Mouse (Mus musculus): ENCODE results near the gene Mpdu1. TPM values are rescaled to one million over a fixed set of nuclear protein-coding genes. Genes with fewer than 3 reads are reported as not detected.
"Not testable (repeated sequence)": the region's sequence is repeated elsewhere in the genome, so short reads cannot be mapped to it uniquely, and the experiment has no call there.

The Mpdu1 gene
- polyA plus RNA-seq, 1 experiment, result 42.5 TPM

DNA sequence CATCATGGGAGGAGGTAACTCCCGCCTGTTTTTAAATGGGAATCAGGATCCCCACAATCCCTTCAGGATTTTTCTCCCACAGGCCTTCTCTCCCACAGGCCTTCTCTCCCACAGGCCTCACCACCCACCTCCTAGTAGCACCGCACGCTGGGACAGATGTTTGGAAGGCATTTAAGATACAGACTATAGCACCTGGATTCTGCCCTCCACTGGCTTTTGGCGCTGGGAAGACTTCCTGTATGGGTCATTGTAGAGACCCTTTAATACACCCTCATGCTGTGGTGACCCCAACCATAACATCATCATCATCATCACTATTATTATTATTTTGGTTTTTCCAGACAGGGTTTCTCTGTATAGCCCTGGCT, 45.0 kb upstream of the Mpdu1 start:
- Histone ChIP-seq H3K4me3 (ENCODE audit: control insufficient read depth, low read depth, low read length) (no peak overlapping the region), H3K36me3 (ENCODE audit: control insufficient read depth, insufficient read depth, low read length) (no peaks in the 10 kb centered on the region), H3K27ac (ENCODE audit: control insufficient read depth, insufficient read depth, low read depth, low read length) (no peak overlapping the region), H3K27me3 (ENCODE audit: control insufficient read depth, insufficient read depth, low read length) (no peaks in the 10 kb centered on the region), H3K4me1 (ENCODE audit: control insufficient read depth, insufficient read depth, low read length) (peaks cover 2% of the 10 kb centered on the region)
- no peak for TF ChIP-seq CTCF (IDR thresholded peaks at IDR 0.05; ENCODE audit: control insufficient read depth, insufficient read depth, insufficient replicate concordance, low read depth, low read length)

DNA sequence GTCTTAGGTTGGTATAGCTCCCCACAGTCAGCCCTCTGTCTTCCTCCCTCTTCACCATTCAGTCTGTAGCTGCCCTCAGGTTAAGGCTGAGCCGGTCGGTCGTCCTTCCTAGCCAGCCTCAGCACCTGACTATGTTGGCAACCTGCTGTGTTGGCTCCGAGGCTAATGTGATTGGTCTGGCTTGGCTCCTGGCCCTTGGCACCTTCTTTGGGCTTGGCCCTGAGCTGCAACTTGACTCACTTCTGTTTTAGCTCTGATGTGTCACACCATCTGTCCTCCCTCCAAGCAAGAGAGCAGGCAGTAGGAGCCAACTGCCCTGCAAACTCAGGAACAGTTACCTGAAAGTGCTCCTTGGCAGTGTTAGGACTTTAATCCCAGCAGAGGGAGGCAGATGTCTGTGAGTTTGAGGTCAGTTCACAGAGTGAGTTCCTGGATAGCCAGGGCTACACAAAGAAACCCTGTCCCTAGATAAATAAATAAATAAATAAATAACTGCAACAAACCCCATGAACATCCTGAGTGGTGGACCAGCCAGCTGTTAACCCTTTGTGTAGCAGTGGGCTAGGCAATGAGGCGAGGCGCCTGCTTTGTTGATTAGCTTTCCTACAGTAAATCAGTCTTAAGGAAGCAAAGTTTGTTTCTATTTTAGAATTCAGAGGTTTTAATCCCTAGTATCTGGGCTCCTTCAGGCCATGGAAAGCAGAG, 44.5 kb upstream of the Mpdu1 start:
- no peaks in the 10 kb centered on the region for H3K36me3 ChIP-seq (ENCODE audit: control insufficient read depth, insufficient read depth, low read length)
- H3K4me3 ChIP-seq (ENCODE audit: control insufficient read depth, low read depth, low read length), result no peak overlapping the region
- H3K27me3 ChIP-seq (ENCODE audit: control insufficient read depth, insufficient read depth, low read length), result no peaks in the 10 kb centered on the region
- H3K27ac ChIP-seq (ENCODE audit: control insufficient read depth, insufficient read depth, low read depth, low read length), result peak overlapping the region; percentile 0; the same call in 1 of the 2 replicates
- TF ChIP-seq POLR2A (IDR thresholded peaks at IDR 0.05; ENCODE audit: control insufficient read depth, low read depth, low read length) (no peak), CTCF (IDR thresholded peaks at IDR 0.05; ENCODE audit: control insufficient read depth, insufficient read depth, insufficient replicate concordance, low read depth, low read length) (no peak)
- peaks cover 2% of the 10 kb centered on the region for H3K4me1 ChIP-seq (ENCODE audit: control insufficient read depth, insufficient read depth, low read length)

DNA sequence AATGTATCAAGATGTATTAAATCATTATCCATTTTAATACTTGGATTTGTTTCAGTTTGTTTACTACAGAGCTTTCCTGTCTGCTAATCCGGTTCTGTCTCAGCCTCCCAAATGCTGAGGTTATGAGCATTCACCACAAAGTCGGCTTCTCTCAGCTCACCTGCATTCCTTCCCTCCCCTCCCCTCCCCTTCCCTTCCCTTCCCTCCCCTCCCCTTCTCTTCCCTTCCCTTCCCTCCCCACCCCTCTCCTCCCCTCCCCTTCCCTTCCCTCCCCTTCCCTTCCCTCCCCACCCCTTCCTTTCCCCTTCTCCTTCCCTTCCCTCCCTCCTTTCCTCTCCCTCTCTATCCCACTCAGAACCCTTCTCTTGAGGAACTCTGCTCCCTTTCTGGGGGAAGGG, 42.2 kb upstream of the Mpdu1 start:
- Histone ChIP-seq H3K27me3 (ENCODE audit: control insufficient read depth, insufficient read depth, low read length) (no peaks in the 10 kb centered on the region), H3K4me3 (ENCODE audit: control insufficient read depth, low read depth, low read length) (no peak overlapping the region), H3K27ac (ENCODE audit: control insufficient read depth, insufficient read depth, low read depth, low read length) (no peak overlapping the region), H3K4me1 (ENCODE audit: control insufficient read depth, insufficient read depth, low read length) (peaks cover 2% of the 10 kb centered on the region), H3K36me3 (ENCODE audit: control insufficient read depth, insufficient read depth, low read length) (no peaks in the 10 kb centered on the region)
- TF ChIP-seq POLR2A (IDR thresholded peaks at IDR 0.05; ENCODE audit: control insufficient read depth, low read depth, low read length) (no peak), CTCF (IDR thresholded peaks at IDR 0.05; ENCODE audit: control insufficient read depth, insufficient read depth, insufficient replicate concordance, low read depth, low read length) (no peak)

DNA sequence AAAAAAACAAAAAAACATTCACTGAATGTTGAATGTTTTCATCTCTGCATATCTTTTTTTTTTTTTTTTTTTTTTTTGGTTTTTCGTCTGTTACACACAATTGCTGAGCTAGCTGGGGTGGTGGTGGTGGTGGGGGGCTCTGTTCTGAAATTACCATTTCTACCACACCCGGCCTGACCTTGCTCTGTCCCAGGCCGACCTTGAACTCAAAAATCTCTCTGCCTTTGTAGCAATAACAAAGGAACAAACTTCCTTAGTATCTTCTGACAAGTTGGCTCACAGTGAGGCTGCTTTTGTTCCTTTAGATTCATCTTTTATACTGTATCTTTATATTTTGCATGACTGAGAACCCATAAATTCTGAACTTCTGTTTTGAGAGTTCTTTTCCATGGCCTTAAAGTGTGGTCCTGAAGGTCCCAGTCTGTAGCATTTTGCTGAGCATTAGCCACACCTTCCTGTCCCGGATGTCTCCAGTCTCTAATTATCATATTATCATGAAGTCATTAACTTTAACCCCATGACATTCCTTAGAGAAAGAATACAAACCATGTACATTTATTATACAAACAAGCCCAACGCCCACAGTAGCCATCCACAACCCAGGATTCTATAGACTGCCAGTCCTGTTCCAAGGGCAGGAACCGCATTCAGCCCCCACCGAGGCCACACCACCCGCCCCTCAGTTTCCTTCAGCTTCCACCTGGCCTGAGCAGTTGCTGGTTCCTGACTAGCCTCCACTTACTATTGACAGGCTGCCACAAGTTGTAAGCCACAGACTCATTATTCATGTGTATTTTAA, 41.6 kb upstream of the Mpdu1 start:
- H3K27me3 ChIP-seq (ENCODE audit: control insufficient read depth, insufficient read depth, low read length), result no peaks in the 10 kb centered on the region
- TF ChIP-seq POLR2A (IDR thresholded peaks at IDR 0.05; ENCODE audit: control insufficient read depth, low read depth, low read length) (no peak), CTCF (IDR thresholded peaks at IDR 0.05; ENCODE audit: control insufficient read depth, insufficient read depth, insufficient replicate concordance, low read depth, low read length) (no peak)
- no peak overlapping the region for H3K4me3 ChIP-seq (ENCODE audit: control insufficient read depth, low read depth, low read length)
- no peak overlapping the region for H3K27ac ChIP-seq (ENCODE audit: control insufficient read depth, insufficient read depth, low read depth, low read length)
- peaks cover 2% of the 10 kb centered on the region for H3K4me1 ChIP-seq (ENCODE audit: control insufficient read depth, insufficient read depth, low read length)
- no peaks in the 10 kb centered on the region for H3K36me3 ChIP-seq (ENCODE audit: control insufficient read depth, insufficient read depth, low read length)

DNA sequence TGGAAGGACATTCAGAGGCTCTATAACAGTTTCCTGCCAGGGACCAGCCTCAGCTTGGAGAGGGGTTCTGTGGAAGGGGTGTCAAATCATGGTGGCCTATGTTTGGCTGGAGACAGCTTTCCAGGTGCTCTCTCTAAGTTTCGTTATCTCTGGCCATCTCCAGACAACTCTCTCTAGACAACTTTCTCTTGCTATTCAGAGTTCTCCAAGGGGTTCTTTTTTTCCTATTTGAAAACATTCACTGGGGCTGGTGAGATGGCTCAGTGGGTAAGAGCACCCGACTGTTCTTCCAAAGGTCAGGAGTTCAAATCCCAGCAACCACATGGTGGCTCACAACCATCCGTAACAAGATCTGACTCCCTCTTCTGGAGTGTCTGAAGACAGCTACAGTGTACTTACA, 40.9 kb upstream of the Mpdu1 start:
- not testable (repeated sequence) for H3K27ac ChIP-seq (ENCODE audit: control insufficient read depth, insufficient read depth, low read depth, low read length); H3K4me3 ChIP-seq (ENCODE audit: control insufficient read depth, low read depth, low read length); H3K4me1 ChIP-seq (ENCODE audit: control insufficient read depth, insufficient read depth, low read length); H3K36me3 ChIP-seq (ENCODE audit: control insufficient read depth, insufficient read depth, low read length); H3K27me3 ChIP-seq (ENCODE audit: control insufficient read depth, insufficient read depth, low read length)

DNA sequence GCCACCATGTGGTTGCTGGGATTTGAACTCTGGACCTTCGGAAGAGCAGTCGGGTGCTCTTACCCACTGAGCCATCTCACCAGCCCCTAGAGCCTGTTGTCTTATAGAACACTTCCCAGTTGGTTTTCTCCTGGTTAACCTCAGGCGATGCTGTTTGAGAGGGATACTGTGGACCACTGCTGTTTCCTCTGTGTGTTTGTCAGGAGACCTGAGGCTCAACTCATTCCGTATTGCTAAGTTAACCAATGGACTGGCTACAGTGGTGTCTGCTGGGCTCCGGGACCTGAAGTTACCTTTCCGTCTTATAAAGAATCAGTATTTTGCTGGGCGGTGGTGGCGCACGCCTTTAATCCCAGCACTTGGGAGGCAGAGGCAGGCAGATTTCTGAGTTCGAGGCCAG, 40.4 kb upstream of the Mpdu1 start:
- not testable (repeated sequence) for H3K27me3 ChIP-seq (ENCODE audit: control insufficient read depth, insufficient read depth, low read length); H3K27ac ChIP-seq (ENCODE audit: control insufficient read depth, insufficient read depth, low read depth, low read length); H3K4me1 ChIP-seq (ENCODE audit: control insufficient read depth, insufficient read depth, low read length); H3K36me3 ChIP-seq (ENCODE audit: control insufficient read depth, insufficient read depth, low read length); H3K4me3 ChIP-seq (ENCODE audit: control insufficient read depth, low read depth, low read length)

DNA sequence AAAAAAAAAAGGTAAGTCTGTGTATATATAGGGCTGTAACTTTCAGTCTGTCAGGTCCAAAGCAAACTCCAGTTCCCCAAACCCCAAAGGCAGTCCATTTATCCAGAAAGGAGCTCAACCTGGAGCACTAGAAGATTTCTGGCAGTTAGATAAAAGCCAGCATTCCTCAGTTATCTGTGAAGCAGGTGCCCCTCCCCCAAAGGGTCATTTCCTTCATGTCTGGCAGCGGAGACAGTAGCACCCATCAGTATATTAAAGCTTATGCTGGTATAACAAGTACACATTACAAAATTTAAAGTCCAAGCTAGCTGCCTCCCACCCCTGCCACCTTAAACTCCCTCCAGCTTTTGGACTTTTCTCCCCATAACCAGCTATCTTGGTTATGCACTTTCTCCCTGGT, 37.2 kb upstream of the Mpdu1 start:
- TF ChIP-seq POLR2A (IDR thresholded peaks at IDR 0.05; ENCODE audit: control insufficient read depth, low read depth, low read length), result no peak
- no peak for TF ChIP-seq CTCF (IDR thresholded peaks at IDR 0.05; ENCODE audit: control insufficient read depth, insufficient read depth, insufficient replicate concordance, low read depth, low read length)
- H3K4me3 ChIP-seq (ENCODE audit: control insufficient read depth, low read depth, low read length), result no peak overlapping the region

DNA sequence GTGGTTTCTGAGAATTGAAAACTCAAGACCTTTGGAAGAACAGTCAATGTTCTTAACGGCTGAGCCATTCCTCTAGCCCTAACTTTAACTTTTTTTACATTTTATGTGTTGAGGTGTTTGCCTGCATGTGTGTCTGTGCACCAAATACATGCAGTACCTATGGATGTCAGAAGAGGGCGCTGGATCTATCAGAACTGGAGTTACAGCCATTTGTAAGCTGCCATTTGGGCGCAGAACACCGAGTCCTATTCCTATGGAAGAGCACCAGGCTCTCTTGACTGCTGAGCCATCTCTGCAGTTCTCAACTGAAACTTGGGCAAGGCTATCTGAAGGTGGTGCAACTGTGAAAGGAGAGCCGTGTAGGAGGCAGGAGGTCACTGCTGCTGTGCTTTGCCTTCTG, 36.1 kb upstream of the Mpdu1 start:
- H3K36me3 ChIP-seq (ENCODE audit: control insufficient read depth, insufficient read depth, low read length), result no peaks in the 10 kb centered on the region
- H3K27ac ChIP-seq (ENCODE audit: control insufficient read depth, insufficient read depth, low read depth, low read length), result no peak overlapping the region
- H3K4me1 ChIP-seq (ENCODE audit: control insufficient read depth, insufficient read depth, low read length), result peaks cover 7% of the 10 kb centered on the region
- TF ChIP-seq CTCF (IDR thresholded peaks at IDR 0.05; ENCODE audit: control insufficient read depth, insufficient read depth, insufficient replicate concordance, low read depth, low read length), result peak; percentile 42; the same call in 1 of the 2 replicates
- no peak for TF ChIP-seq POLR2A (IDR thresholded peaks at IDR 0.05; ENCODE audit: control insufficient read depth, low read depth, low read length)
- no peaks in the 10 kb centered on the region for H3K27me3 ChIP-seq (ENCODE audit: control insufficient read depth, insufficient read depth, low read length)
- no peak overlapping the region for H3K4me3 ChIP-seq (ENCODE audit: control insufficient read depth, low read depth, low read length)

More for the DNA sequence above, 37.2 kb upstream of the Mpdu1 start:
- H3K36me3 ChIP-seq (ENCODE audit: control insufficient read depth, insufficient read depth, low read length), result no peaks in the 10 kb centered on the region
- H3K27ac ChIP-seq (ENCODE audit: control insufficient read depth, insufficient read depth, low read depth, low read length), result no peak overlapping the region
- no peaks in the 10 kb centered on the region for H3K27me3 ChIP-seq (ENCODE audit: control insufficient read depth, insufficient read depth, low read length)
- H3K4me1 ChIP-seq (ENCODE audit: control insufficient read depth, insufficient read depth, low read length), result peaks cover 9% of the 10 kb centered on the region

Measured in testis, adult 2 months (tissue).